Mouse (Mus musculus): ENCODE results near the gene 2210016F16Rik. TPM values are rescaled to one million over a fixed set of nuclear protein-coding genes. Genes with fewer than 3 reads are reported as not detected.
"Not testable (repeated sequence)": the region's sequence is repeated elsewhere in the genome, so short reads cannot be mapped to it uniquely, and the experiment has no call there.

Gene 2210016F16Rik
- polyA plus RNA-seq, 1 experiment from 2014 or later: 20.6 TPM

DNA sequence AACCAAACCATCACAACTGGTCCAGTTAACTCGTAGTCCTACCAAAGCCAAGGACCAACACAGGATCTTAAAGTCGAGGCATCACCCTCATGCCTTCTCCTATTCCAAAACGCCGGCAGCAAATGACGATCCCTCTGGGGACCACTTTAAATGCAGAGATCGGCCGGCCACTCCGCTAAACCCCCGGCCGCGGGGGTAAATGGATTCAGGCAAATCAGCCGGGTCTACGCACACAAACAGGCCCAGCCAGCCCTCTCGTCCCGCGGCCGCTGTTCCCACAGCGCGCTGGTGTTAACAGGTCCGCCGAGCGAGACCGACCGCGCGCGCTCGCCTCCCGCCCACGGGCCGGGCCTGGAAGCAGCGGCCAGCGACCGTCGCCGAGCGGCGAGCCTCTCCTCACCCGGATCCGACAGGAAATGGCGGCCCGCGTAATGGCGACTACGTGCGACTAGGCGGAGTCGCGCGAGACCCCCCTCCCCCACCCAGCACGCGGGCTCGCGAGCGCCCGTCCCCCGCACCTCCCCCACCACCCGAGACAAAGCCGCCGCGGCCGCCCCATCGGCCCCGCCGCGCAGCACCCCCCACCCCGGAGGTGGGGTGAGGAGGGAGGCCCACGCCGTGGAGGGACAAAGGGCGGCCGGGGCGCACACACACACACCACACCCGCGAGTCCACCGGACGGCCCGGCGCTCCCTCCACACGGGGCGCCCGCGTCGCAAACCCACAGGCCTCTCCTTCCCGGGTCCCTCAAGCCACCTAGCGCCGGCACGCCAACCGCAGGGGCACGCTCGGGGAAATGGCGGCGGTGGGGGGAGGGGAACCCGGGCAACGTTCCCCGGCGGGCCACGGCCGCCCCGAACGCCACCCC is 16.3 kb upstream of the 2210016F16Rik start:
- Histone ChIP-seq H3K9ac (peak overlapping the region; percentile 99), H3K4me3 (peak overlapping the region; percentile 100), H3K9me3 (no peaks in the 10 kb centered on the region), H3K4me1 (peaks cover 7% of the 10 kb centered on the region), H3K36me3 (replicated peaks) (peaks cover 10% of the 10 kb centered on the region), H3K27ac (peak overlapping the region; percentile 100), H3K4me2 (peak overlapping the region; percentile 86), H3K27me3 (replicated peaks) (no peaks in the 10 kb centered on the region)
- under 1% methylated on average over 92 of the region's 100 CpGs for WGBS
- peak; percentile 53 for ATAC-seq (replicated peaks)

DNA sequence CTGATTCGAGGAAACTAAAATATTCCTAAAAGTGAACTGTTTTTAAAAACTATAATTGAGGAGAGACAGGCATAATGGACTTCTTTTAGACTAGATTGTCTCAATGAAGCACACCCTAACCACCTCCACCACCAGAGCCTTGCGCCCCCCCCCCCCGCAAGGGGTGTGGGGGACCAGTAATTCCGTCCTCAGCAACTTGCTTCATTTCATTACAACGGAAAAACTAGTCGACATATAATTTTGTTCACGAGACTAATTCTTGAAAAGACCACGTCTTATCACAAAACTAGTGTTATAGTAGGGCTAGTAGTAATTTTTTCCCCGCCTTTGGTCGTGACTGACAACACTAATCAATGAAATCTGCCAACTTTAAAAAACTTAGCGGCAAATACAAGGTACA is 15.6 kb upstream of the 2210016F16Rik start:
- Histone ChIP-seq H3K27me3 (replicated peaks) (no peaks in the 10 kb centered on the region), H3K9me3 (no peaks in the 10 kb centered on the region), H3K9ac (peak overlapping the region; percentile 99), H3K4me2 (peak overlapping the region; percentile 86), H3K27ac (no peak overlapping the region), H3K4me3 (peak overlapping the region; percentile 100), H3K4me1 (peaks cover 7% of the 10 kb centered on the region), H3K36me3 (replicated peaks) (peaks cover 17% of the 10 kb centered on the region)
- WGBS: 1% methylated on average over 11 of the region's 11 CpGs
- no peak for ATAC-seq (replicated peaks)

DNA sequence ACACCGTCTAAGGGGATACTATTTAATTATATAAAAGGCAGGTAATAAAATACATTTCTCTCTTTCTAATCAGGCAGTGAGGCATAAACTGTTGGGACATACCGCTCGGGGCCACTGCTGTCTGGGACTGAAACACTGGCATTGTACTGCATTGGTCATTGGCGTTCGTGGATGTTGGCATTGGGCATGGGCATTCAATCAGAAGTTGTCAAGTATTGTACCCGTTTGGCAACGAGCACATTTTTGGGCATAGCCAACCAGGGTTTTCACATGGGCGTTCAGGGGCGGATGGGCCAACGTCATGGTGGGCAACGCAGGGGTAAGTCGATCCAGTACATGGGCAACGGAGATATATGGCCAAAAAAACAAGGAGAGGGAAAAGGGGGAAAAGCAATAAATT is 12.6 kb upstream of the 2210016F16Rik start:
- H3K4me2 ChIP-seq: no peak overlapping the region
- no peak overlapping the region for H3K27ac ChIP-seq
- no peaks in the 10 kb centered on the region for H3K9me3 ChIP-seq
- H3K4me3 ChIP-seq: no peak overlapping the region
- no peak for ATAC-seq (replicated peaks)
- H3K9ac ChIP-seq: no peak overlapping the region
- no peaks in the 10 kb centered on the region for H3K27me3 ChIP-seq (replicated peaks)
- peaks cover 7% of the 10 kb centered on the region for H3K4me1 ChIP-seq
- peaks cover 42% of the 10 kb centered on the region for H3K36me3 ChIP-seq (replicated peaks)
- 87% methylated on average over 13 of the region's 13 CpGs for WGBS

DNA sequence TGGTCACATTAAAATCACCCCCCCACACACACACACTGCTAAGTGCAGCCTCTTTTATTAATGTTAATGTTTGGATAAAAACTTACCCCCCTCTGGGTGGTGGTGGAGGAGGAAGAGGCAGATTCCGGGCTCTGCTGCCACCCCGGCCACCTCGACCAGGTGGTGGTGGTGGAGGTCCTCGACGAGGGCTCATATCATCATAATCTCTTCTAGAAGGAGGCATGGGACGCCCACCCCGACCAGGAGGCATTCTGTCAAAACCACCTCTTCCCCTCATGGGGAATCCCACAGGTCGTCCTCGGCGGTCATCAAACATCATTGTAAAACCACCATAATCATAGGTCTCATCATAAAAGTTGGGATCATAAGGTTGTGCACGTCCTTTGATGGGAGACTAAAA is 9.4 kb upstream of the 2210016F16Rik start:
- H3K9me3 ChIP-seq; H3K9ac ChIP-seq; H3K4me2 ChIP-seq; H3K27ac ChIP-seq; H3K4me1 ChIP-seq; H3K4me3 ChIP-seq; ATAC-seq (replicated peaks); H3K27me3 ChIP-seq (replicated peaks): not testable (repeated sequence)
- 84% methylated on average over 11 of the region's 11 CpGs for WGBS
- peaks cover 52% of the 10 kb centered on the region for H3K36me3 ChIP-seq (replicated peaks)

DNA sequence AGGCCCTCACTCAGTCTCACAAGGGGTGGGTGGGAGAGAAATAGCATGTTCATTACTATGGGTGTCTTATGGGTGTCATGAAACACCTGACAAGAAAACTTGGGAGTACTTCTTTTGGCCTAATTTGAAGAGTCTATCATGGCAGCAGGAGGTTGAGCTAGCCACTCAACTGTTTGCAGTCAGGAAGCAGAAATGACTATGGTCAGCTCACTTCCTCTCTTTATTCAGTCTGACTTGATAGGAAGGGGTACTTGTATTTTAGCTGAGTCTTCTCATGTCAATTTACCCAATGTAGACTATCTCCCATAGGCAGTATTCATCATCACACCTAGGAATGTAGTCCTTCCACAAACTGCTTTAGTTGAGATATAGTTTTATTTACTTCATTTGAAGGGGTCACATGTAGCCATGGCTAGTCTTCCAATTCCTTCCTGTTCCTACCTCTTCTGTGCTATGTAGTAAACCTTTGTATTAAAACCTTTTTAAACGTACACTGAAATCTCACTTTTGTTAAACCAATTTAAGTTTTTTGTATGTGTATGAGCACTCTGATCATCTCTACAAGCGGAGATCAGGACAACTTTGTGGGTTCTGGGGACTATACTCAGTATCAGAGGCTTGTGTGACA is 4.4 kb upstream of the 2210016F16Rik start:
- H3K4me1 ChIP-seq: peaks cover 9% of the 10 kb centered on the region
- WGBS: 84% methylated on average over 2 of the region's 2 CpGs
- no peaks in the 10 kb centered on the region for H3K9me3 ChIP-seq
- H3K36me3 ChIP-seq (replicated peaks): peaks cover 23% of the 10 kb centered on the region
- no peak for ATAC-seq (replicated peaks)
- H3K4me2 ChIP-seq: no peak overlapping the region
- H3K27me3 ChIP-seq (replicated peaks): no peaks in the 10 kb centered on the region
- H3K4me3 ChIP-seq: no peak overlapping the region
- H3K27ac ChIP-seq: no peak overlapping the region
- H3K9ac ChIP-seq: no peak overlapping the region

DNA sequence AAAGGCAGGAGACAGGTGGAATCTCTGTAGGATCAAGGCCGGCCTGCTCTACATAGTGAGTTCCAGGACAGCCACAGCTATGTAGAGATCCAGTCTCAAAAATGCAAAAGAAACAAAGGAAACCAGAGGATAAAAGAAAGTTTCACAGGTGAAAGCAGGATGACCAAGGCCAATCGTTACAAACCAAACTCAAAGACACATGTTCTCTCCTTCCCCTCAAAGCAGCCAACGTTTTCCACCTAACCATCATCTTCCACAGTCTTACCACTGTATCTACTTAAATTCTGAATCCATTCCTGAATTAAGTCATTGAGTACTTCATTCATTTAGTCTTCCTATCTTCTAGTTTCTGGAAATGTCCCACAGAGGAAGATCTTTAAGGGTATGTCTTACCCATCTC is 3.4 kb upstream of the 2210016F16Rik start:
- 50% methylated on average over 3 of the region's 3 CpGs for WGBS
- Histone ChIP-seq H3K36me3 (replicated peaks) (peaks cover 15% of the 10 kb centered on the region), H3K9ac (no peak overlapping the region), H3K27me3 (replicated peaks) (no peaks in the 10 kb centered on the region), H3K9me3 (no peaks in the 10 kb centered on the region), H3K27ac (no peak overlapping the region), H3K4me2 (no peak overlapping the region), H3K4me1 (peaks cover 15% of the 10 kb centered on the region), H3K4me3 (no peak overlapping the region)
- no peak for ATAC-seq (replicated peaks)

DNA sequence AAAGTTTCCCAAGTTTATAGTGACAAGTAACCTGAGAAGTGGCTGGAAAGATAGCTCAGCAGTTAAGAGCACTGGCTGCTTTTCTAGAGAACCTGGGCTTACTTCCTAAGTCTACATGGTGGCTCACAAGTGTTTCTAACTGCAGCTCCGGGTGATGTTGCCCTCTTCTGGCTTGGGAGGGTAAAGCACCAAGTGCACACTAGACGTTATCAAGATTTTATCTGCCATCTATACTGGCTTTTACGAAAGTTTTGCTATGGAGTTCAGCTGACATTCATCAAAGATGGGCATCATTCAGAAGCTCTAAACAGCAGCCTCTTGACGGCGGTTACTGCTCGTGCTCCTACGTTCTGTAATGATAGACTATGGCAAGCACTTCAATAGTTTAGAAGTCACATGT is 2.9 kb upstream of the 2210016F16Rik start:
- Histone ChIP-seq H3K27me3 (replicated peaks) (no peaks in the 10 kb centered on the region), H3K4me3 (no peak overlapping the region), H3K27ac (no peak overlapping the region), H3K9ac (no peak overlapping the region), H3K4me1 (peaks cover 15% of the 10 kb centered on the region), H3K9me3 (no peaks in the 10 kb centered on the region), H3K36me3 (replicated peaks) (peaks cover 13% of the 10 kb centered on the region), H3K4me2 (no peak overlapping the region)
- ATAC-seq (replicated peaks): no peak; the same call in 1 of the 2 replicates
- WGBS: 16% methylated on average over 7 of the region's 7 CpGs

DNA sequence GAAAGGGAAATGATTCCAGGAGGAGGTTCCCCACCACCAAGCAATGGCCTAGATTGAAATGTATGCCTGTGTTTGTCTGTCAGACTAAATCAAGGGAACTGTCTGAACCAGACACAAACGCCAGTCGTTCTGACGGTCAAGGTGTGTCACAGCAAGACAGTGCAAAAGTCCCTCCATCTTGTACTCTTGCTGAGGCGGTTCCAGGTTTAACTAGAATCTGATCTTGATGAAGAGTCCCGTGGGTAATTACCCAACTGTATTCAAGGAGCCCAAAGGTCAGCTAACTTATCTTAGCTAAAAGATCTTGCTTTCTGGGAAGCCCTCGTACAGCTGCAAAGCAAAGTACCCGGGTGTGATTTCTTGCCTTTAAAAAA is 509 bp upstream of the 2210016F16Rik start:
- Histone ChIP-seq H3K27me3 (replicated peaks) (no peaks in the 10 kb centered on the region), H3K4me3 (peak overlapping the region; percentile 88), H3K4me2 (peak overlapping the region; percentile 98), H3K4me1 (peaks cover 15% of the 10 kb centered on the region), H3K9ac (no peak overlapping the region), H3K27ac (no peak overlapping the region), H3K9me3 (no peaks in the 10 kb centered on the region), H3K36me3 (replicated peaks) (peaks cover 24% of the 10 kb centered on the region)
- 83% methylated on average over 7 of the region's 7 CpGs for WGBS
- no peak; the same call in 1 of the 2 replicates for ATAC-seq (replicated peaks)

DNA sequence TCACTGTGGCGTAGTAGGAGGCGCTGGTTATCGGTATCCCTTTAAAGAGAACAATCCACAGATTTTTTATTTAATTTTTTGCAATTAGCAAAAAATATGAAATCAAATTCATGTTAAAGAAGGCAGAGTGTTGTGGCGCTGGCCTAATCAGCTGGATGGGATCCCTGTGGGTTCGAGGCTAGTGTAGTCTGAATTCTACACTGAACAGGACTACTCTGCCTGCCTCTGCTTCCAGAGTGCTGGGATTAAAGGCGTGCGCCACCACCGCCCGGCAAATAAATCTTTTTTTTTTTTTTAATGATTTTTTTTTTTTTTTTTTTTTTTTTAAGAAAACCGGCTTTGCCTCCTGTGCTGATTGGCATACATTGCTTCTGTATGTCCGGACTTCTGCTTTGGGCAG is 654 bp downstream of the 2210016F16Rik start:
- no peaks in the 10 kb centered on the region for H3K27me3 ChIP-seq (replicated peaks)
- H3K36me3 ChIP-seq (replicated peaks): peaks cover 24% of the 10 kb centered on the region
- peak overlapping the region; percentile 98 for H3K4me2 ChIP-seq
- H3K27ac ChIP-seq: no peak overlapping the region
- H3K9me3 ChIP-seq: no peaks in the 10 kb centered on the region
- ATAC-seq (replicated peaks): peak; percentile 62; the same call in 1 of the 2 replicates
- H3K9ac ChIP-seq: peak overlapping the region; percentile 76
- H3K4me3 ChIP-seq: peak overlapping the region; percentile 88
- peaks cover 15% of the 10 kb centered on the region for H3K4me1 ChIP-seq
- 38% methylated on average over 11 of the region's 11 CpGs for WGBS

DNA sequence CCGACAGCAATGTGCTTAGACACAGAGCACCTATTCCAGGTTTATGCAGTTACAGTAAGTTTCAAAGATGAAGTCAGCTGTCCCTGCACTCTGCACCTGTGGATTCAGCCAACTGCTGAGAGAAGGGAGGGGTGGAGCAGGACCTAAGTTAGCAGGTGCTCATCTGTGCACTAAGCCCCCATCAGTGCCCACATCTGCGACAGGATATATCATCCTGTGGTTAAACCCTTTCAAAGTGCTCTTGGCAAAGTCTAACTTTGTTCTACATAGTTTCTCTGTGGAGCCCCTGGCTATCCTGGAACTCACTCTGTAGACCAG is 11.9 kb downstream of the 2210016F16Rik start:
- ATAC-seq (replicated peaks): no peak
- Histone ChIP-seq H3K9me3 (no peaks in the 10 kb centered on the region), H3K4me3 (no peak overlapping the region), H3K4me1 (no peaks in the 10 kb centered on the region), H3K9ac (no peak overlapping the region), H3K4me2 (no peak overlapping the region), H3K27ac (no peak overlapping the region), H3K27me3 (replicated peaks) (no peaks in the 10 kb centered on the region), H3K36me3 (replicated peaks) (no peaks in the 10 kb centered on the region)
- WGBS: 88% methylated on average over 2 of the region's 2 CpGs

DNA sequence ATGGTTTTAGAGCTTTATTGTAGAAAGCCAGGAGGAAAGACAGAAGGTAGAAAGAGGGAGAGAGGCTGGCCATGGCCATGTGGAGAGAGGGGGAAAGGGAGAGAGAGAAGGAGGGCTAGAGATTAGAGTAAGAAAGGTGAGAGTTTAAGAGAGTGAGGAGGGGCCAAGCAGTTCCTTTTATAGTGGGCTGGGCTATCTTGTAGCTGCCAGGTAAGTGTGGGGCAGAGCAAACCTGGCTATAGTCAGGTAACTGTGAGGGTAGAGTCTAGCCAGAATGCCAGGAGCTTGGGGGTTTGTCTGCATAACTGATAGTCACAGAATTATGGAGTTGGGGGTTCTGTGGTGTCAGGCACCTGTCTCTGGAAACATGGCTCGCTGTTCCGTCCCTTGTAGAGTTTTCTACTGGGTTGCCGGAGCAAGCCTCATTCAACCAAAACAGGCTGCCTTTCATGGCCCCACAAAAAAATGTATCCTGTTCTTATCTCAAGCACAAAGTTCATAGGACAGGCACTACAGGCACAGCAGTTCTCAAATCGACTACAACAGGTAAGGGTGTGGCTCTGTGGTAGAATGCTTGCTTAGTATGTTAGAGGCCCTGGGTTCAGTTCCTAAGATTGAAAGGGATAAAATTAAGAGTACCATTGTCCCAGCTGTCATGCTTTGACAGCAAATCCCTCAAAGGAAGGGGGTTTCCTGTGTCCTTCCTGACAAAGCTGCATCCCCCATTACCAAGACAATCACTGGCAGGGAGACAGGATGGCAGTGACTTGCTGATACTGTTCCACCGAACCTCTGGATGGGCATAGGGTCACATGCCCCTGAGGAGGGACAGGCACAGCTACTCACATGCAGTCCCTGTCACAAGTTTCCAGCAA is 12.5 kb downstream of the 2210016F16Rik start:
- H3K4me3 ChIP-seq: no peak overlapping the region
- WGBS: 84% methylated on average over 5 of the region's 5 CpGs
- no peaks in the 10 kb centered on the region for H3K4me1 ChIP-seq
- H3K27ac ChIP-seq: no peak overlapping the region
- no peak overlapping the region for H3K4me2 ChIP-seq
- H3K27me3 ChIP-seq (replicated peaks): no peaks in the 10 kb centered on the region
- H3K36me3 ChIP-seq (replicated peaks): no peaks in the 10 kb centered on the region
- no peaks in the 10 kb centered on the region for H3K9me3 ChIP-seq
- H3K9ac ChIP-seq: no peak overlapping the region
- ATAC-seq (replicated peaks): no peak

DNA sequence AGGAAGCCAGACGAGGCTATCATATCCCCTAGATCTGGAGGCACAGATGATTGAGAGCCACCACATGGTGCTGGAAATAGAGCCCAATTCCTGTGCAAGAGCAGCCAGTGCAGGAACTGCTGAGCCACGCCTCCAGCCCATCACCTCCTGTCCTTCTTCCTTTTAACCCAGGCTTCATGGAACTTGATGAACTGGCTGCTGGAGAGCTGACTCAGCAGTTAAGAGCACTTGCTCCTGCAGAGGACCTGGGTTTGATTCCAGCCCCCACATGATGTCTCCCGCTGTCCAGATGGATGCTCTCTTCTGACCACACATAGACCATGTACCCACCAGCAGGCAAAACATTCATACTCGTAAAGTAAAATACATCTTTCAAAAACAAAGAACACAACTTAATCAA is 16.2 kb downstream of the 2210016F16Rik start:
- Histone ChIP-seq H3K4me3 (no peak overlapping the region), H3K27ac (no peak overlapping the region)

More for the DNA sequence above, 16.2 kb downstream of the 2210016F16Rik start:
- 85% methylated on average over 4 of the region's 4 CpGs for WGBS
- Histone ChIP-seq H3K36me3 (replicated peaks) (no peaks in the 10 kb centered on the region), H3K9me3 (no peaks in the 10 kb centered on the region), H3K9ac (no peak overlapping the region), H3K27me3 (replicated peaks) (no peaks in the 10 kb centered on the region), H3K4me2 (no peak overlapping the region), H3K4me1 (no peaks in the 10 kb centered on the region)
- no peak for ATAC-seq (replicated peaks)
